Mouse (Mus musculus) limb, embryonic 11.5 days (tissue): ENCODE data around the gene Zfhx3. TPM values are rescaled to one million over a fixed set of nuclear protein-coding genes. Genes with fewer than 3 reads are reported as not detected.

Source experiments
- ATAC-seq: fragments of 200-750 bp; cut with Nextera tagmentation; 2 replicates; pipeline ENCODE4 v1.8.0; 2017; ENCODE audit warnings: low read depth; ENCODE audit not compliant: insufficient number of reproducible peaks, low FRiP score, low TSS enrichment
- DNase-seq: peaks from one replicate; pipeline ENCODE4 v3.0.0-alpha.2; 2015; ENCODE audit warnings: low spot score
- H3K27ac ChIP-seq: fragments of 300-500 bp; sonication (generic); replicated peaks from 2 replicates; pipeline ENCODE4 v1.5.1; 2014; ENCODE audit warnings: low read depth, mild to moderate bottlenecking, low read length
- H3K27me3 ChIP-seq: fragments of 300-500 bp; sonication (generic); 2 replicates; pipeline ENCODE4 v1.6.1; 2014; ENCODE audit warnings: mild to moderate bottlenecking, low read length, mixed read lengths; ENCODE audit not compliant: control insufficient read depth, insufficient read depth
- H3K36me3 ChIP-seq: fragments of 300-500 bp; sonication (generic); 2 replicates; pipeline ENCODE4 v1.6.1; 2014; ENCODE audit warnings: mild to moderate bottlenecking, low read length, moderate library complexity, mixed read lengths; ENCODE audit not compliant: control insufficient read depth, insufficient read depth
- H3K4me1 ChIP-seq: fragments of 300-500 bp; sonication (generic); 2 replicates; pipeline ENCODE4 v1.6.1; 2014; ENCODE audit warnings: low read length, mixed read lengths; ENCODE audit not compliant: control insufficient read depth, insufficient read depth
- H3K4me2 ChIP-seq: fragments of 300-500 bp; sonication (generic); 2 replicates; pipeline ENCODE4 v1.6.1; 2014; ENCODE audit warnings: low read depth, mild to moderate bottlenecking, moderate library complexity; ENCODE audit not compliant: severe bottlenecking
- H3K4me3 ChIP-seq: fragments of 300-500 bp; sonication (generic); 2 replicates; pipeline ENCODE4 v1.5.1; 2014; ENCODE audit warnings: low read depth, low read length
- H3K9ac ChIP-seq: fragments of 300-500 bp; sonication (generic); 2 replicates; pipeline ENCODE4 v1.6.1; 2014; ENCODE audit warnings: mild to moderate bottlenecking, low read length
- H3K9me3 ChIP-seq: fragments of 300-500 bp; sonication (generic); 2 replicates; pipeline ENCODE4 v1.6.1; 2016; ENCODE audit warnings: low read length; ENCODE audit not compliant: control insufficient read depth
- WGBS: fragments of 180-500 bp; shearing (Covaris S2); extraction: QIAGEN DNeasy Blood & Tissue Kit; methylation state at CpG from one replicate; pipeline ENCODE4 v1.1.7; 2014; 5-methylcytosine and 5-hydroxymethylcytosine counted together
- polyA plus RNA-seq: library from polyadenylated mRNA; unstranded; fragments of >200 nt; fragmentation: Nextera tagmentation; extraction: Ambion mirVana; gene quantifications from 2 replicates; pipeline ENCODE4 v1.2.1, GENCODE M21; 2014

Zfhx3 gene
- polyA plus RNA-seq, 1 experiment from 2014 or later = 36.4 TPM

GRCm38 (mm10) chr8:108592028-108592724, 649.7 kb downstream of the Zfhx3 start:
- ATAC-seq = no peak
- 92% methylated on average over 11 of the region's 11 CpGs for WGBS

GRCm38 (mm10) chr8:108592990-108593589, 650.6 kb downstream of the Zfhx3 start:
- WGBS = 41% methylated on average over 13 of the region's 13 CpGs
- H3K4me3 ChIP-seq = no peak overlapping the region
- H3K27me3 ChIP-seq = no peaks in the 10 kb centered on the region
- H3K4me1 ChIP-seq = peaks cover 21% of the 10 kb centered on the region
- no peak overlapping the region for H3K4me2 ChIP-seq
- peak; percentile 28 for DNase-seq
- no peak overlapping the region for H3K9ac ChIP-seq
- H3K27ac ChIP-seq = peak overlapping the region; percentile 63
- no peaks in the 10 kb centered on the region for H3K9me3 ChIP-seq
- no peak for ATAC-seq
- no peaks in the 10 kb centered on the region for H3K36me3 ChIP-seq

More at GRCm38 (mm10) chr8:108592028-108592724, 649.7 kb downstream of the Zfhx3 start:
- Histone ChIP-seq H3K4me2 (no peak overlapping the region), H3K9me3 (no peaks in the 10 kb centered on the region), H3K27ac (no peak overlapping the region), H3K27me3 (no peaks in the 10 kb centered on the region), H3K36me3 (no peaks in the 10 kb centered on the region), H3K9ac (no peak overlapping the region), H3K4me3 (no peak overlapping the region), H3K4me1 (peaks cover 19% of the 10 kb centered on the region)
- no peak for DNase-seq

DNA sequence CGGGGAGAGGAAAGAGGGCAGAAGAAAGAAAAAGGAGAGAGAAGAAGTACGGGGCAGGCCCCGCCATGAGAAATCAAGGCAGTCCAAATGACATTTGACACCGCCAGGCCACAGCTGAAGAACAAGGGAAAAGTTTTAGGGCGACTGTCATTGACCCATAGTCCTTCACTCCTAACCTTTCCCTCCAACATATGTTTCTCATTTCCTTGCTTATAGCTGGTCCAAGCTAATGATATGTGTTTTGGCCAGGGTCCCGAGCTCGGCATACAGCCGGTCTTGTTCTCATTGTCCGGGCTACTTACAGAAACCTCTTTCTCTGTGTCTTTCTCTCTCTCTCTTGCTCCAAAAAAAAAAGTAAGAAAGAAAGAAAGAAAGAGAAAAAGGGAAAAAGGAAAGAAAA, 651.4 kb downstream of the Zfhx3 start:
- no peaks in the 10 kb centered on the region for H3K9me3 ChIP-seq
- 0 out of 2 replicates have a peak, but pooled peaks have one; percentile 51 for ATAC-seq
- H3K36me3 ChIP-seq = no peaks in the 10 kb centered on the region
- H3K27me3 ChIP-seq = no peaks in the 10 kb centered on the region
- H3K9ac ChIP-seq = 0 out of 2 replicates have a peak overlapping the region, but pooled peaks have one; percentile 4
- peak; percentile 66 for DNase-seq
- no peak overlapping the region for H3K4me2 ChIP-seq
- no peak overlapping the region for H3K4me3 ChIP-seq
- peaks cover 23% of the 10 kb centered on the region for H3K4me1 ChIP-seq
- 14% methylated on average over 9 of the region's 9 CpGs for WGBS
- peak overlapping the region; percentile 63 for H3K27ac ChIP-seq

GRCm38 (mm10) chr8:108594361-108595060, 652.1 kb downstream of the Zfhx3 start:
- Histone ChIP-seq H3K4me1 (peaks cover 23% of the 10 kb centered on the region), H3K27ac (peak overlapping the region; percentile 63), H3K36me3 (no peaks in the 10 kb centered on the region), H3K27me3 (no peaks in the 10 kb centered on the region), H3K9ac (no peak overlapping the region), H3K9me3 (no peaks in the 10 kb centered on the region), H3K4me2 (no peak overlapping the region), H3K4me3 (no peak overlapping the region)
- DNase-seq (peak; percentile 44), ATAC-seq (no peak)
- WGBS = 31% methylated on average over 9 of the region's 9 CpGs

DNA sequence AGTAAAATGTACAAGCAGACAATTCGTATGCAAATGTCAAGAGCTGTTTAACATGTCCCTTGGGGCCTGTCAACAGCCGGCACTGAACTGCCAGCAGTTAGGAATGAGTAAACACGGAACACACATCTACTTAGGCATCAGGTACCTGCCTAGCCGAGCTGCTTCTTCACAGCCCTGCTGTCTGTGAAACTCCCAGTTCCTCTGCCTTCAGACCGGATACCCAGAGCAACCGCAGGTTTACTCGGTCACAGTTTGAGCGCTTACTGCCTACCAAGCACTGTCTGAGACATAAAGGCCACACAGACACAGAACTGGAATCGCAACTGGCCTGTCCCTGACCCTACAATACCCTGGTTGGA, 652.6 kb downstream of the Zfhx3 start:
- H3K4me3 ChIP-seq = no peak overlapping the region
- DNase-seq (peak; percentile 41), ATAC-seq (no peak)
- no peaks in the 10 kb centered on the region for H3K27me3 ChIP-seq
- H3K9ac ChIP-seq = 0 out of 2 replicates have a peak overlapping the region, but pooled peaks have one; percentile 37
- no peaks in the 10 kb centered on the region for H3K36me3 ChIP-seq
- 58% methylated on average over 9 of the region's 9 CpGs for WGBS
- H3K4me1 ChIP-seq = peaks cover 23% of the 10 kb centered on the region
- no peak overlapping the region for H3K4me2 ChIP-seq
- peak overlapping the region; percentile 63 for H3K27ac ChIP-seq
- no peaks in the 10 kb centered on the region for H3K9me3 ChIP-seq

- Histone ChIP-seq H3K27me3 (no peaks in the 10 kb centered on the region), H3K9ac (no peak overlapping the region), H3K27ac (no peak overlapping the region), H3K4me1 (peaks cover 23% of the 10 kb centered on the region), H3K4me2 (no peak overlapping the region), H3K9me3 (no peaks in the 10 kb centered on the region), H3K4me3 (no peak overlapping the region), H3K36me3 (no peaks in the 10 kb centered on the region)
- no peak for DNase-seq
- no peak for ATAC-seq
- WGBS = 87% methylated on average over 19 of the region's 19 CpGs
Measured at GRCm38 (mm10) chr8:108595721-108596495, 653.5 kb downstream of the Zfhx3 start.

GRCm38 (mm10) chr8:108599003-108599402, 656.6 kb downstream of the Zfhx3 start:
- H3K9me3 ChIP-seq = no peaks in the 10 kb centered on the region
- H3K27me3 ChIP-seq = no peaks in the 10 kb centered on the region
- ATAC-seq (no peak), DNase-seq (no peak)
- H3K36me3 ChIP-seq = no peaks in the 10 kb centered on the region; the same call in 1 of the 2 replicates
- WGBS = 55% methylated on average over 8 of the region's 8 CpGs
- H3K4me2 ChIP-seq = no peak overlapping the region
- no peak overlapping the region for H3K9ac ChIP-seq
- peaks cover 12% of the 10 kb centered on the region for H3K4me1 ChIP-seq
- H3K4me3 ChIP-seq = no peak overlapping the region
- H3K27ac ChIP-seq = no peak overlapping the region

GRCm38 (mm10) chr8:108599558-108599957, 657.1 kb downstream of the Zfhx3 start:
- H3K27ac ChIP-seq = 0 out of 2 replicates have a peak overlapping the region, but pooled peaks have one; percentile 5
- H3K4me1 ChIP-seq = peaks cover 12% of the 10 kb centered on the region
- ATAC-seq (no peak), DNase-seq (no peak)
- WGBS = 90% methylated on average over 6 of the region's 6 CpGs
- H3K36me3 ChIP-seq = no peaks in the 10 kb centered on the region; the same call in 1 of the 2 replicates
- no peak overlapping the region for H3K4me2 ChIP-seq
- H3K9ac ChIP-seq = no peak overlapping the region
- no peaks in the 10 kb centered on the region for H3K27me3 ChIP-seq
- H3K9me3 ChIP-seq = no peaks in the 10 kb centered on the region
- no peak overlapping the region for H3K4me3 ChIP-seq
